In the genomic region with DNA sequence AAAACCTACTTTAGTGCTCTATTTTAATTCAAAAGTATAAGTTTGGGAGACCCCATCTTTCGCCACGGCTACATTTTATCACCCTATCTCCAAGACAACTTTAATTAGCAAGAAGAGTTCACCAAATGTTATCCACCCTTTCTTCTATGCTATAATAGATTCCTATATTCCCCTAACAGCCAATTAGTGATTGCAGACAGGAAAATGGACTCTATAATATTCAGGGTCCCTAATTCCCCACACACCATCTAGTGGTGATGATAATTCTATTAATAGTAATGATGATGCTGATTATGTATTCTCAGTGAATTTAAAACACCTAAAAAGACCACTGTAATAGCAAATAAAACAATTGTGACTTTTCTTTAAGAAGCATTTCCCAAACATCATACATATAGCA, we compare ENCODE assay signal across 27 mouse cellular contexts.
DNase-seq lines count a peak whose midpoint lies in the region; ATAC-seq and TF ChIP-seq lines count a peak whose summit lies in the region.
"Had no signal": no experiment of that assay in that cellular context is flagged by ENCODE, and none has a peak within 500 bp of the region (broad histone marks: within the 10 kb centered on the region; RNA-seq: fewer than 3 reads in every experiment).

No protein-coding gene starts in this region.

- H3K4me1 ChIP-seq in embryonic facial prominence, embryonic 14.5 days (ENCODE audit: control insufficient read depth, insufficient read depth, low read length), result no peaks in the 10 kb centered on the region
- H3K4me1 ChIP-seq in embryonic facial prominence, embryonic 10.5 days, result no peaks in the 10 kb centered on the region
- no peaks in the 10 kb centered on the region for H3K4me1 ChIP-seq in hindbrain, embryonic 14.5 days (replicated peaks; ENCODE audit: control insufficient read depth, insufficient read depth, low read length)
- no peaks in the 10 kb centered on the region for H3K4me1 ChIP-seq in hindbrain, postnatal 0 days (ENCODE audit: insufficient read depth, low read length)
- no peaks in the 10 kb centered on the region for H3K4me1 ChIP-seq in midbrain, embryonic 14.5 days (ENCODE audit: control insufficient read depth, insufficient read depth, low read length)
- no peaks in the 10 kb centered on the region for H3K4me1 ChIP-seq in midbrain, postnatal 0 days (ENCODE audit: insufficient read depth, low read length)
- H3K4me1 ChIP-seq: embryonic facial prominence, embryonic 12.5 days; embryonic facial prominence, embryonic 15.5 days had no signal

- no peak overlapping the region for H3K4me2 ChIP-seq in embryonic facial prominence, embryonic 14.5 days (ENCODE audit: low read depth, low read length)
- H3K4me2 ChIP-seq in hindbrain, embryonic 14.5 days (replicated peaks), result no peak overlapping the region
- H3K4me2 ChIP-seq in hindbrain, postnatal 0 days (ENCODE audit: low read depth, low read length), result no peak overlapping the region
- no peak overlapping the region for H3K4me2 ChIP-seq in midbrain, embryonic 14.5 days (ENCODE audit: low read length)
- H3K4me2 ChIP-seq in midbrain, postnatal 0 days (ENCODE audit: low read depth, low read length, poor library complexity, severe bottlenecking), result no peak overlapping the region
- H3K4me2 ChIP-seq: embryonic facial prominence, embryonic 12.5 days; embryonic facial prominence, embryonic 15.5 days; forebrain, embryonic 15.5 days had no signal

- no peak for TF ChIP-seq POLR2A in brain, embryonic 14.5 days (IDR thresholded peaks at IDR 0.05; ENCODE audit: borderline replicate concordance, extremely low read depth, insufficient read depth, insufficient read length, poor library complexity, severe bottlenecking)

- no peaks in the 10 kb centered on the region for H3K9me3 ChIP-seq in embryonic facial prominence, embryonic 14.5 days (ENCODE audit: control insufficient read depth, low read length)
- no peaks in the 10 kb centered on the region for H3K9me3 ChIP-seq in embryonic facial prominence, embryonic 10.5 days
- no peaks in the 10 kb centered on the region for H3K9me3 ChIP-seq in hindbrain, embryonic 14.5 days (ENCODE audit: control insufficient read depth, low read length)
- no peaks in the 10 kb centered on the region for H3K9me3 ChIP-seq in hindbrain, postnatal 0 days (ENCODE audit: low read length)
- H3K9me3 ChIP-seq in midbrain, embryonic 14.5 days (ENCODE audit: control insufficient read depth, low read length), result no peaks in the 10 kb centered on the region
- no peaks in the 10 kb centered on the region for H3K9me3 ChIP-seq in midbrain, postnatal 0 days (ENCODE audit: low read length)
- H3K9me3 ChIP-seq: embryonic facial prominence, embryonic 12.5 days; embryonic facial prominence, embryonic 15.5 days; forebrain, embryonic 15.5 days; G1E had no signal

- no peak overlapping the region for H3K27ac ChIP-seq in embryonic facial prominence, embryonic 14.5 days (replicated peaks; ENCODE audit: low read depth, low read length)
- no peak overlapping the region for H3K27ac ChIP-seq in embryonic facial prominence, embryonic 10.5 days (replicated peaks)
- H3K27ac ChIP-seq in hindbrain, embryonic 14.5 days, result no peak overlapping the region
- H3K27ac ChIP-seq in hindbrain, postnatal 0 days, result no peak overlapping the region
- H3K27ac ChIP-seq in midbrain, embryonic 14.5 days (replicated peaks; ENCODE audit: low read depth, low read length), result no peak overlapping the region
- H3K27ac ChIP-seq in midbrain, postnatal 0 days (ENCODE audit: low read depth, low read length), result no peak overlapping the region
- H3K27ac ChIP-seq: embryonic facial prominence, embryonic 12.5 days; embryonic facial prominence, embryonic 15.5 days; forebrain, embryonic 15.5 days had no signal

- no peaks in the 10 kb centered on the region for H3K36me3 ChIP-seq in embryonic facial prominence, embryonic 14.5 days (ENCODE audit: control insufficient read depth, insufficient read depth, low read length)
- H3K36me3 ChIP-seq in embryonic facial prominence, embryonic 10.5 days (replicated peaks), result no peaks in the 10 kb centered on the region
- H3K36me3 ChIP-seq in hindbrain, embryonic 14.5 days (replicated peaks; ENCODE audit: control insufficient read depth, insufficient read depth), result no peaks in the 10 kb centered on the region
- H3K36me3 ChIP-seq in hindbrain, postnatal 0 days (ENCODE audit: insufficient read depth, low read length), result no peaks in the 10 kb centered on the region
- H3K36me3 ChIP-seq in midbrain, embryonic 14.5 days (ENCODE audit: control insufficient read depth, insufficient read depth, low read length), result peaks cover 3% of the 10 kb centered on the region; the same call in 1 of the 2 replicates
- H3K36me3 ChIP-seq in midbrain, postnatal 0 days (ENCODE audit: insufficient read depth, low read length), result no peaks in the 10 kb centered on the region
- H3K36me3 ChIP-seq: embryonic facial prominence, embryonic 12.5 days; embryonic facial prominence, embryonic 15.5 days; G1E had no signal

- 95% methylated on average over 2 of the region's 2 CpGs for WGBS in embryonic facial prominence, embryonic 14.5 days
- WGBS in embryonic facial prominence, embryonic 10.5 days, result 97% methylated on average over 2 of the region's 2 CpGs
- WGBS in hindbrain, embryonic 14.5 days, result 89% methylated on average over 2 of the region's 2 CpGs
- 79% methylated on average over 2 of the region's 2 CpGs for WGBS in hindbrain, postnatal 0 days
- 60% methylated on average over 2 of the region's 2 CpGs for whole genome bisulfite sequencing in midbrain, embryonic 14.5 days
- 68% methylated on average over 2 of the region's 2 CpGs for WGBS in midbrain, postnatal 0 days

- no peak overlapping the region for H3K4me3 ChIP-seq in embryonic facial prominence, embryonic 14.5 days (ENCODE audit: low read depth, low read length)
- H3K4me3 ChIP-seq in embryonic facial prominence, embryonic 10.5 days, result no peak overlapping the region
- H3K4me3 ChIP-seq in hindbrain, embryonic 14.5 days (replicated peaks; ENCODE audit: low read length), result no peak overlapping the region
- no peak overlapping the region for H3K4me3 ChIP-seq in hindbrain, postnatal 0 days (ENCODE audit: low read length)
- no peak overlapping the region for H3K4me3 ChIP-seq in midbrain, embryonic 14.5 days (replicated peaks; ENCODE audit: low read depth, low read length)
- no peak overlapping the region for H3K4me3 ChIP-seq in midbrain, postnatal 0 days (ENCODE audit: low read depth, low read length)
- H3K4me3 ChIP-seq: embryonic facial prominence, embryonic 12.5 days; embryonic facial prominence, embryonic 15.5 days; forebrain, embryonic 15.5 days had no signal

- no peak for DNase-seq in embryonic facial prominence, embryonic 14.5 days (ENCODE audit: low spot score)
- DNase-seq in embryonic facial prominence, embryonic 10.5 days (ENCODE audit: low spot score), result no peak
- no peak for DNase-seq in hindbrain, embryonic 14.5 days (ENCODE audit: low spot score)
- DNase-seq in hindbrain, postnatal 0 days (ENCODE audit: low spot score), result no peak
- DNase-seq in midbrain, embryonic 14.5 days, result peak; percentile 53
- DNase-seq in midbrain, postnatal 0 days (ENCODE audit: low spot score), result no peak
- peak; percentile 36 for DNase-seq in brain, embryonic 14.5 days (ENCODE audit: low read depth)
- DNase-seq: adrenal gland, adult 8-10 months; adrenal gland, postnatal 14 days; adrenal gland, postnatal 36 days; B cell, adult 2 months; cerebellum, adult 11 months; cerebellum, adult 18-20 months; cerebellum, adult 8-10 months; cerebellum, adult 9-11 months; cerebellum, postnatal 14 days; cerebellum, postnatal 36 days; embryo, embryonic 11 days; forebrain, postnatal 0 days had no signal

- peak; percentile 74; the same call in 1 of the 2 replicates for ATAC-seq in embryonic facial prominence, embryonic 14.5 days (ENCODE audit: low read depth)
- ATAC-seq in hindbrain, embryonic 14.5 days (ENCODE audit: low FRiP score), result 0 out of 2 replicates have a peak, but pooled peaks have one; percentile 27
- no peak for ATAC-seq in hindbrain, postnatal 0 days
- ATAC-seq in midbrain, embryonic 14.5 days (ENCODE audit: low FRiP score, low TSS enrichment), result no peak; the same call in 1 of the 2 replicates
- ATAC-seq in midbrain, postnatal 0 days (ENCODE audit: low FRiP score), result no peak
- ATAC-seq: activated CD4-positive, CD25-positive, alpha-beta regulatory T cell, adult 4 months; CD4-positive, CD25-positive, alpha-beta regulatory T cell, adult 4 months; forebrain, embryonic 15.5 days; forebrain, postnatal 0 days; Patski had no signal

- no peaks in the 10 kb centered on the region for H3K27me3 ChIP-seq in embryonic facial prominence, embryonic 14.5 days (replicated peaks; ENCODE audit: control insufficient read depth, insufficient read depth, low read length)
- no peaks in the 10 kb centered on the region for H3K27me3 ChIP-seq in embryonic facial prominence, embryonic 10.5 days (replicated peaks; ENCODE audit: low read depth, poor library complexity, severe bottlenecking)
- H3K27me3 ChIP-seq in hindbrain, embryonic 14.5 days (ENCODE audit: control insufficient read depth, insufficient read depth, low read length), result no peaks in the 10 kb centered on the region
- H3K27me3 ChIP-seq in hindbrain, postnatal 0 days (ENCODE audit: insufficient read depth, low read length), result no peaks in the 10 kb centered on the region
- no peaks in the 10 kb centered on the region for H3K27me3 ChIP-seq in midbrain, embryonic 14.5 days (ENCODE audit: control insufficient read depth, insufficient read depth, low read length)
- no peaks in the 10 kb centered on the region for H3K27me3 ChIP-seq in midbrain, postnatal 0 days (ENCODE audit: insufficient read depth, low read length)
- H3K27me3 ChIP-seq: CH12.LX; embryonic facial prominence, embryonic 12.5 days; embryonic facial prominence, embryonic 15.5 days; forebrain, embryonic 15.5 days; Patski had no signal

- no peak for TF ChIP-seq CTCF in hindbrain, postnatal 0 days (IDR thresholded peaks at IDR 0.05; ENCODE audit: low read depth)
- no peak for TF ChIP-seq CTCF in midbrain, postnatal 0 days (IDR thresholded peaks at IDR 0.05)
- no peak for TF ChIP-seq CTCF in brain, embryonic 14.5 days (IDR thresholded peaks at IDR 0.05; ENCODE audit: borderline replicate concordance, extremely low read depth, insufficient read depth, insufficient read length)

- H3K9ac ChIP-seq in embryonic facial prominence, embryonic 14.5 days (ENCODE audit: low read depth, low read length), result no peak overlapping the region
- no peak overlapping the region for H3K9ac ChIP-seq in hindbrain, embryonic 14.5 days
- H3K9ac ChIP-seq in hindbrain, postnatal 0 days (replicated peaks; ENCODE audit: low read length), result no peak overlapping the region
- no peak overlapping the region for H3K9ac ChIP-seq in midbrain, embryonic 14.5 days (replicated peaks; ENCODE audit: low read length)
- H3K9ac ChIP-seq in midbrain, postnatal 0 days (replicated peaks; ENCODE audit: low read length, poor library complexity, severe bottlenecking), result no peak overlapping the region
- H3K9ac ChIP-seq: embryonic facial prominence, embryonic 12.5 days; embryonic facial prominence, embryonic 15.5 days; forebrain, embryonic 15.5 days; forebrain, postnatal 0 days had no signal

Comparison
In these comparisons a context has a peak if more than half of its experiments do, and no peak if none do; other contexts are left out.
1. ATAC-seq: peak in embryonic facial prominence, embryonic 14.5 days (single experiment) and hindbrain, embryonic 14.5 days (single experiment); none in hindbrain, postnatal 0 days (single experiment), midbrain, embryonic 14.5 days (single experiment) and midbrain, postnatal 0 days (single experiment).
2. DNase-seq: peak in midbrain, embryonic 14.5 days (single experiment) and brain, embryonic 14.5 days (single experiment); none in embryonic facial prominence, embryonic 14.5 days (single experiment), embryonic facial prominence, embryonic 10.5 days (single experiment), hindbrain, embryonic 14.5 days (single experiment), hindbrain, postnatal 0 days (single experiment) and midbrain, postnatal 0 days (single experiment).